Mouse (Mus musculus) frontal cortex, postnatal 14 days (tissue): ENCODE results near the gene Pram1.
"Not testable (repeated sequence)": the region's sequence is repeated elsewhere in the genome, so short reads cannot be mapped to it uniquely, and the experiment has no call there.

Experiments
- DNase-seq, 2 experiments: peaks; one replicate each; pipeline ENCODE4 v3.0.0; 2022; ENCODE audit warnings: low spot score in 2 of 2

Gene Pram1

GRCm38 (mm10) chr17:33637516-33638276 lies at the start of gene Pram1:
TSS of gene Pram1 (plus strand) at chr17:33638056.
- DNase-seq = no peak

DNA sequence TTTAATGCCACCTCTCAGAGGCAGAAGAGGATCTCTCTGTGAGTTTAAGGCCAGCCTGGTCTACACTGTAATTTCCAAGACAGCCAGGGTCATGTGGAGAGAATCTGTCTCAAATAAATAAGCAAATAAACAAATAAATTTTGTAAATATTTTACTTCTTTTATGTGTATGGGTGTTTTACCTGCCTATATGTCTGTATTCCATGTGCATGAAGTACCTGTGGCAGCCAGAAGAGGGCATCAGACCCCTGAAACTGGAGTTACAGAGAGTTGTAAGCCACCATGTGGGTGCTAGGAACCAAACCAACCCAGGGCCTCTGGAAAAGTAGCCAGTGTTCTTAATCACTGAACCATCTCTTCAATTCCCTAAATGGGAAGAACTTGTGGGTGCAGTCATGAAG lies 40.6 kb upstream of the Pram1 start:
- no peak for DNase-seq

GRCm38 (mm10) chr17:33598506-33598905 lies 39.4 kb upstream of the Pram1 start:
- no peak for DNase-seq

DNA sequence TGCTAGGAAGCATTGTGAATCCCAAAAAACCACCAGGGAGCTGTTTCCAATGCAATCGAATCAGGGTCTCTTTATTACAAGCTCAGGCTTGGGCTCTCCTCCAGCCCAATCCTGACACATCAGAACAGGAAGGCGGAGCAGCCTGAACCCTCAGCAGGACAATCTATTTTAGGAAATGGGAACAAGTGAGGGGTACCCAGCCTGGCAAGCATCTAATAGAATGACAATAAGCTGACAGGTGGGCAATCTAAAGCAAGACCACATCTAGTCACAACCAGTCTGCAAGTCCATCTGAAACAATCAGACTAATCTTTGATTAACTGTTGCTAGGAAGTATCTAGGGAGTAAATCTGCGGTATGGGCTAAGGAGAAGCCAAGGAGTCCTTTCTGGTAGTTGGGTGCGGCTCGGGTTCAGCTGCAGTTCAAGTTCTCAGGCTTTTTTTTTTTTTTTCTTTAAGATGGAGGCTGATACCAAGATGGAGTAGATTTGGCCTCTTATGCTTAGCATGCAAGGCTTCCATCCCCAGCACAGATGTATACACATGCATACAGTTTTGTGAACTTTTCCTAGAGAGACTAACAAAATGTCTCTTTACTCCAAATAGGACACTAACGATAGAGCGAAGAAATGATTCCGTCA lies 37.9 kb upstream of the Pram1 start:
- no peak for DNase-seq

DNA sequence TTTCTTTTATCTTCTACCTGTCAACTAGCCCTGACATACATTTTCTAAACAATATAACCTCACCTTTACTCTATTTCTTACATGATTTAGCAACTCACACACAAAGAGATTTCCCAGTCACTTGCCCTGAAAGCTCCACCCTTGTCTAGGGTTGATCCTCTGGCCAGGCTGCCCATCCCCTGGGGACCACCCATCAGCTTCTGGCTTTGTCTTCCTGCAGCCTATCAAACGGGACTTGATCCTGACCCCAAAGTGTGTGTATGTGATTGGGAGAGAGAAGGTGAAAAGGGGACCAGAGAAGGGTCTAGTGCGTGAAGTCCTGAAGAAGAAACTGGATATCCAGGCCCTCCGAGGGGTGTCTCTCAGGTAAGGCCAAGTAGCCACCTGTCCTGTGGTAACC lies 37.0 kb upstream of the Pram1 start:
- no peak for DNase-seq

- DNase-seq = no peak
Measured at GRCm38 (mm10) chr17:33601947-33602346, 35.9 kb upstream of the Pram1 start.

DNA sequence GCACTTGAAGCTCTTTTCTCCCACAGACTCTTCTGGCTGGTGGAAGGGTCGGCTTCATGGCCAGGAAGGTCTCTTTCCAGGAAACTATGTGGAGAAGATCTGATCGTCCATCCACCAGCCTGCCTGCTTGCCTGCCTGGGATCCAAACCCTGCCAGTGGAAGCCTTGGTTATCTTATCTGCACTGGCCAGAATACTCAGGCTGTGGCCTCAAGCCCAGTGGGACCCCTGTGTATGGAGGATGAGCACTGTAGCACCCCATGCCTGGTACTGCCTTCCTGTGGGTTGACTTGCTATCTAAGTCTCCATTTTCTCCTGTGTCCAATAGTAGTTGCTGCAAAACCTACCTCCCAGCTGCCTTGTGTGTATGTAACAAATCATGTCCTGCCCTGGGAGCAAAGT lies 30.6 kb upstream of the Pram1 start:
- DNase-seq = no peak

GRCm38 (mm10) chr17:33610548-33610947 lies 27.3 kb upstream of the Pram1 start:
- DNase-seq = no peak

DNA sequence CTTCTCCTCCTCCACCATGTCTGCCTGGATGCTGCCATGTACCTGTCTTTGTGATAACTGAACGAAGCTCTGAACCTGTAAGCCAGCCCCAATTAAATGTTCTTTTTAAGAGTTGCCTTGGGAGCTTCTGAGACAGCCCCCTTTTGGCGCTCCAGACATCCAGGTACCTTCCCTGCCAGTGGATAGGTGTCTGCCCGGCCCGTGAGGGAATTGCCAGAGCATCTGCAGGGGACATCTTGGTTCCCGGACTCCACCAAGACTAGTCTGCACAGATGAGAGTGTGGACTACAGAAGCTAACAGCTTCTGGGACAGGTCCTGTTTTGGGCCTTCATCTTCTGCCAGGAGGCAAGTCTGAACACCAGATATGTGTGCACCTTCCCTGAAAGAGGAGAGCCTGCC lies 24.1 kb upstream of the Pram1 start:
- not testable (repeated sequence) for DNase-seq

GRCm38 (mm10) chr17:33627281-33627680 lies 10.6 kb upstream of the Pram1 start:
- no peak for DNase-seq

- peak; percentile 82 to 86 for DNase-seq
Measured at GRCm38 (mm10) chr17:33628621-33629486, 9.0 kb upstream of the Pram1 start, which contains the start of gene Zfp414. TSS of gene Zfp414 (plus strand) at chr17:33629090.

DNA sequence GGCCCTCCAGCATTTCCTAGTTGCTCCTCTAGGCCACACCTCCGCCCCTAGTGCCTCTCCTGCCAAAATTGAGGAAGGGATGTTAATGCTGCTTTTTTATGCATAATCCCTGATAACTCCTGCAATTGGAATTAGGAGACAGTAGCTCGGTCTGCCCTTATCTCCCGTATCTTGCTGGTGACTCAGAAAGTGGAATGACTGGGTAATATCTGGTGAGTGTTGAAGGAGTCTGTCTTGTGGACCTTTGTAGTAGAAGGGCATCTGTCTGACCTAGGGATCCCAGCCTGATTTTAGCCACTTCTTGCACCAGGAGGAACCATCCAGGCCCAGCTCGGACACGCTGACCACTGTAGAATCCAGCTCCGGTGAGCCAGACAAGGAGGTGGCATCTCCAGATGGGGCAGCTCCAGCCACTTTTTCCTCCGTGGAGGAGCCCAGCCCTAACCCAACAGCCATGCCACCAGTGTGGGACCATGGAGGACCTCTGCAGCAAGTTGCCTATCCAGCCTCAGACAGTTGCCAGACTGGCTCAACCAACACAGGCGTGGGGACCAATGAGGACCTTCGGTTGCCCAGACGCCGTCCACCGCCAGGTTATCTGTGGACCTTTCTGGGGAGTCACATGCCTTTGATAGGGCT lies 8.2 kb upstream of the Pram1 start:
- no peak for DNase-seq

GRCm38 (mm10) chr17:33630171-33630895 lies 7.5 kb upstream of the Pram1 start:
- DNase-seq = no peak

DNA sequence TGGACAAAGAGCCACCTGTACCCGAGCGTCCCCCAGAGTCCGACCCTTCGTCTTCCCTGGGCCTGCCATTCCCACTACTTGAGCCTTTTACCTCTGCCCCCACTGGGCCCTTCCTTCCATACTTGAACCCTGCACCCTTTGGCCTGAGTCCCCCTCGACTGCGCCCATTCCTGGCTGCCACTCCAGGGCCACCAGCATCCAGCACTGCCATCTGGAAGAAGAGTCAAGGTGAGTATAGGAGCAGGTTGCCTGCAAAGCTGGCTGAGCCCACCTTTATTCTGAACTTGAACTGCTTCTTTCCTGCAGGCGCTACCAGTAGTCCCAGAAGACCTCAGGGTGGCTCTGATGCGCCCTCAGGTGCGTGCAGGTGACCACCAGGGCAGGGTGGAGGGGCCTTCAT lies 6.6 kb upstream of the Pram1 start:
- DNase-seq = no peak

DNA sequence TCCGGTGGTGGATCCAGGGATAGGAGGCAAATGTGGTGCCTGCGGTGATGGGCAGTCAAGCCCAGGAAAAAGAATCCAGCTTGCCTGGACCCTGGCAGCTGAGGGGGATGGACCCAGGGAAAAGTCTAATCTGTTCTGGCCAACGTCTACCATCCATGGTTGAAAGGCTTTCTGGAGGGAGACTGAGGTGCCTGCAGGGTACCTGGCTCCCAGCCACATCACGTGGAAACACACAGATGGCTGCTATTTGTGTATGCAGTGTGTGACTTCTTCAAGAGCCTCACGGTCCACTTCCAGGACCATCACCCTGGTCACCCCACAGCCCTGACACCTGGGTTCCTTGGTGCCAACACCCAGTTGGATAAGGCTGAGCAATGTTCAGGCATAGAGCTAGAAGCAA lies 6.1 kb upstream of the Pram1 start:
- DNase-seq = no peak

DNA sequence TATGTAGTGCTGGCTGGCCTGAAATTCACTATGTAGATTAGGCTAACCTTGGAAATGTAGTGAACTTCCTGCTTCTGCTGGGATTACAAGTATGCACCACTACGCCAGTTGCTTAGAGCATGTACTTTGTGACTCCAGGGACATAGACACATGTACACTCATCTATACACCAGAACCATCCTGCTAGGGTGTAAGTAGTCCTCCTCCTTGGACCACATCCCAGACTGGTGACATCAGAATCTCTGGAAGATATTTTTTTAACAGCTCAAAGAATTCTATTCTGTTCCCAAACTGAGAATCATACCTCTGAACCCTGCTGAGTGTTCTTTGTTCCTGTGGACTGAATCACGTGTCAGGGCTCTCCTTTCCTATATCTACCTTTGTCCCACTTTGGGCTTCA lies 818 bp upstream of the Pram1 start:
- DNase-seq = no peak

DNA sequence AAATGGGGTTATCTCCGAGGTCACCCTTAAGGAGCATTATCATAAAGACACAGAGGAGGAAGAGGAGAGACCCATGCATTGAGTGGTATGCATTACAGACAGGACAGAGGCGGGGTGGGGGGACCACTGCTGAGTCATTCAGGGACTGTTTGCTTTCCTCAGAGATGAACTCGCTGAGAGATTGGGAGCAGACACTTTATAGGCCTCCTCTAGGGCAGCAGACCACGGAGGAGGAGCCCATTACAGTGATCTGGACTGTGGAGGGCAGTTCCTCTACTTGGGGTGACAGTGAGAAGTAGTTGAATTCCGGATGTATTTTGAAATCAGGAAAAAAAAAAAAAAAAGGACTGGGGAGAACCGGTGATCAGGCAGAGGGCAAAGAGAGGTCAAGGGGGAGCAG lies 1.9 kb downstream of the Pram1 start:
- DNase-seq = no peak

GRCm38 (mm10) chr17:33644068-33644467 lies 6.2 kb downstream of the Pram1 start:
- DNase-seq = no peak

- DNase-seq = no peak
Measured at GRCm38 (mm10) chr17:33645073-33645472, 7.2 kb downstream of the Pram1 start.

DNA sequence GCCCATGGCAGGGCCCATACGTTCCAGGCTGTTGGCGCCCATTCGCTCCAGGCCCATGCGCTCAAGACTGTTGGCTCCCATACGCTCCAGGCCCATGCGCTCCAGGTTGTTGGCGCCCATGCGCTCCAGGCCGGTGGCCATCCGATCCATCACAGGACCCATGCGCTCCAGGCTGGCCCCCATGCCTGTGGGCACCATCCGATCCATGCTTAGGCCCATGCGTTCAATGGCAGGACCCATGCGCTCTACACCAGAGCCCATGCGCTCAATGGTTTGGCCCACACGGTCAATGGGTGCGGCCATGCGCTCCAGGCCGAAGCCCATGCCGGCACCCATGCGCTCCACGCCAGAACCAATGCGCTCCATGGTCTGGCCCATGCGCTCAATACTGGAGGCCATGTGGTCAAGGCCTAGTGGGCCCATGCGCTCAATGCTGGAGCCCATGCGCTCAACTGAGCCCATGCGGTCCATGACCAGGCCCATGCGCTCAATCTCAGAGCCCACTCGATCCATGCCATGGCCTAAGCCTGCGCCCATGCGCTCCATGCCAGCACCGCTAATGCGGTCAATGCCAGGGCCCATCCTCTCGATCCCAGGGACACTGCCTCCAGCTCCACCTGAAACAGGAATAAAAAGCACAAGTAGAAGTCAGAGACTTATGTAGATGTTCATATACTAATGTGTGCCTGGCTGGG lies 12.1 kb downstream of the Pram1 start:
- DNase-seq = no peak

DNA sequence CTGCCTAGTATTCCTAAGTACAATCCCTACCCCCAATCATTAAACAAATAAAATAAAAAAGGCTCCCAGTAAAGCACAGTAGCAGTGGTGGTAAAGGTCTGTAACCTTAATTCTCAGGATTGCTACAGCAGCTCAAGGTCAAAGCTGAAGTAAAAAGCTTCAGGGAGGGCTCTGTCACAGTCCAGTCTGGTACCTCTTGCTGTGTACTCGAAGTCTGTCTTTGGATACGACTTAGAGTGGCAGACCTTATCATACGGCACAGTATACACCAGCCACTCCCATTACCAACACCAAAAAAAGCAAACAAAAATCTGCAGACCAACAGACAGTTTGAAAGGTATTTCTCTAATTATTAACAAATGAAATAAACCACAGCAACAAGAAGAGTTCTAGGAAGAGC lies 29.0 kb downstream of the Pram1 start:
- DNase-seq = no peak
